9 mouse cellular contexts compared by ENCODE assay signal in genomic region chr6:71030541-71030940, GRCm38 (mm10).
DNase-seq lines count a peak whose midpoint lies in the region; ATAC-seq and TF ChIP-seq lines count a peak whose summit lies in the region.
"Had no signal": no experiment of that assay in that cellular context is flagged by ENCODE, and none has a peak within 500 bp of the region (broad histone marks: within the 10 kb centered on the region; RNA-seq: fewer than 3 reads in every experiment).

No protein-coding gene starts in this region.

- no peak overlapping the region for H3K4me3 ChIP-seq in kidney, postnatal 0 days (replicated peaks; ENCODE audit: low read depth, low read length)
- H3K4me3 ChIP-seq in kidney, embryonic 16.5 days (ENCODE audit: low read length) = no peak overlapping the region
- H3K4me3 ChIP-seq: neural tube, embryonic 13.5 days had no signal

- peak; percentile 50; the same call in 1 of the 2 replicates for TF ChIP-seq CTCF in kidney, postnatal 0 days (IDR thresholded peaks at IDR 0.05; ENCODE audit: low read depth)

- H3K9me3 ChIP-seq in kidney, postnatal 0 days (replicated peaks; ENCODE audit: low read length) = no peaks in the 10 kb centered on the region
- no peaks in the 10 kb centered on the region for H3K9me3 ChIP-seq in kidney, embryonic 16.5 days (ENCODE audit: low read length)
- H3K9me3 ChIP-seq: neural tube, embryonic 13.5 days had no signal

- no peak overlapping the region for H3K4me2 ChIP-seq in kidney, postnatal 0 days (ENCODE audit: low read length)
- H3K4me2 ChIP-seq in kidney, embryonic 16.5 days (replicated peaks; ENCODE audit: low read depth, low read length) = no peak overlapping the region
- H3K4me2 ChIP-seq: neural tube, embryonic 13.5 days had no signal

- H3K27ac ChIP-seq in kidney, postnatal 0 days = no peak overlapping the region
- no peak overlapping the region for H3K27ac ChIP-seq in kidney, embryonic 16.5 days (ENCODE audit: low read length)
- H3K27ac ChIP-seq: neural tube, embryonic 13.5 days had no signal

- 79% methylated on average over 5 of the region's 5 CpGs for WGBS in kidney, postnatal 0 days
- 77% methylated on average over 5 of the region's 5 CpGs for WGBS in kidney, embryonic 16.5 days

- no peaks in the 10 kb centered on the region for H3K36me3 ChIP-seq in kidney, postnatal 0 days (ENCODE audit: insufficient read depth, low read length)
- H3K36me3 ChIP-seq in kidney, embryonic 16.5 days (ENCODE audit: insufficient read depth, low read length) = no peaks in the 10 kb centered on the region
- H3K36me3 ChIP-seq: neural tube, embryonic 13.5 days had no signal

- intact Hi-C loops in left cerebral cortex, postnatal 10 days (cut with DNase I) = no loop called here

- no peak for ATAC-seq in kidney, postnatal 0 days (replicated peaks; ENCODE audit: low FRiP score, low read depth)
- ATAC-seq in kidney, embryonic 16.5 days (ENCODE audit: low FRiP score, low TSS enrichment) = no peak
- ATAC-seq in granulocyte monocyte progenitor cell, adult 5-6 weeks (replicated peaks; ENCODE audit: poor library complexity, severe bottlenecking) = no peak

- no peaks in the 10 kb centered on the region for H3K4me1 ChIP-seq in kidney, postnatal 0 days (replicated peaks; ENCODE audit: insufficient read depth, low read length)
- no peaks in the 10 kb centered on the region for H3K4me1 ChIP-seq in kidney, embryonic 16.5 days (ENCODE audit: insufficient read depth, low read length)
- H3K4me1 ChIP-seq: neural tube, embryonic 13.5 days had no signal

- no peaks in the 10 kb centered on the region for H3K27me3 ChIP-seq in kidney, postnatal 0 days (ENCODE audit: insufficient read depth, low read length)
- no peaks in the 10 kb centered on the region for H3K27me3 ChIP-seq in kidney, embryonic 16.5 days (ENCODE audit: insufficient read depth, low read length)
- H3K27me3 ChIP-seq: neural tube, embryonic 13.5 days had no signal

- H3K9ac ChIP-seq in kidney, postnatal 0 days (ENCODE audit: low read depth, low read length) = no peak overlapping the region
- H3K9ac ChIP-seq in kidney, embryonic 16.5 days (replicated peaks; ENCODE audit: low read length) = no peak overlapping the region
- H3K9ac ChIP-seq: neural tube, embryonic 13.5 days had no signal

- peak; percentile 8 to 73 for DNase-seq in adrenal gland, adult (ENCODE audit: inconsistent age in 2 of 2, low spot score in 1 of 2)
- DNase-seq in adrenal gland, postnatal 4 days (ENCODE audit: low spot score in 2 of 2) = no peak
- no peak for DNase-seq in kidney, postnatal 0 days (ENCODE audit: low spot score)
- DNase-seq in adipocyte (ENCODE audit: low spot score) = peak; percentile 24
- peak; percentile 37 for DNase-seq in lung, postnatal 14 days
- no peak for DNase-seq in left cerebral cortex, postnatal 10 days (ENCODE audit: extremely low spot score in 1 of 2, low spot score in 2 of 2)

Comparison
In these comparisons a context has a peak if more than half of its experiments do, and no peak if none do; other contexts are left out.
1. DNase-seq: peak in adrenal gland, adult (2 of 2), adipocyte (single experiment) and lung, postnatal 14 days (single experiment); none in adrenal gland, postnatal 4 days (0 of 2), kidney, postnatal 0 days (single experiment) and left cerebral cortex, postnatal 10 days (0 of 2).